8 mouse cellular contexts compared by ENCODE assay signal in genomic region chr14:76505439-76506220, GRCm38 (mm10). TPM values are rescaled to one million over a fixed set of nuclear protein-coding genes. Genes with fewer than 3 reads are reported as not detected.
DNase-seq lines count a peak whose midpoint lies in the region; ATAC-seq and TF ChIP-seq lines count a peak whose summit lies in the region.

No protein-coding gene starts in this region.

- no peak; the same call in 1 of the 2 replicates for TF ChIP-seq RAD21 in MEL (IDR thresholded peaks at IDR 0.05; ENCODE audit: low read depth, low read length)

- under 1% methylated on average over 31 of the region's 31 CpGs for WGBS in forebrain, embryonic 16.5 days
- under 1% methylated on average over 31 of the region's 31 CpGs for WGBS in lung, embryonic 15.5 days

- TF ChIP-seq CTCF in MEL (IDR thresholded peaks at IDR 0.05 in 2 of 3, conservative IDR thresholded peaks at IDR 0.05 in 1 of 3; ENCODE audit: control insufficient read depth in 1 of 3, insufficient read depth in 1 of 3, low read depth in 2 of 3, low read length in 3 of 3, poor library complexity in 1 of 3, severe bottlenecking in 1 of 3), result no peak

- peak; percentile 83 for DNase-seq in MEL (ENCODE audit: low read depth, low spot score)
- peak; percentile 91 to 93 for DNase-seq in cerebellum, adult 18-20 months
- peak; percentile 84 to 86 for DNase-seq in heart, postnatal 36 days
- DNase-seq in layer of hippocampus, adult 8-10 months (ENCODE audit: low spot score in 2 of 2), result peak; percentile 77 to 81
- peak; percentile 65 for DNase-seq in ovary, postnatal 10 days (ENCODE audit: low spot score)
- DNase-seq in thymus, postnatal 0 days (ENCODE audit: low spot score), result peak; percentile 79

- peaks cover 0 to 4% of the 10 kb centered on the region in 2 experiments; a peak in 2 of 4 replicates for H3K36me3 ChIP-seq in MEL (ENCODE audit: control insufficient read depth in 1 of 2, insufficient read depth in 2 of 2, low read length in 2 of 2)
- H3K36me3 ChIP-seq in forebrain, embryonic 16.5 days (ENCODE audit: control insufficient read depth, insufficient read depth), result peaks cover 4% of the 10 kb centered on the region
- peaks cover 26% of the 10 kb centered on the region for H3K36me3 ChIP-seq in lung, embryonic 15.5 days

- no peaks in the 10 kb centered on the region; the same call in 1 of the 2 replicates for H3K79me2 ChIP-seq in MEL (ENCODE audit: control insufficient read depth, insufficient read depth, low read length, poor library complexity)

- peak overlapping the region; percentile 5; the same call in 1 of the 2 replicates for H3K27ac ChIP-seq in MEL (ENCODE audit: control insufficient read depth, low read depth, low read length)
- peak overlapping the region; percentile 99 for H3K27ac ChIP-seq in forebrain, embryonic 16.5 days (ENCODE audit: low read length)
- peak overlapping the region; percentile 99 for H3K27ac ChIP-seq in lung, embryonic 15.5 days

- H3K4me2 ChIP-seq in forebrain, embryonic 16.5 days (ENCODE audit: low read length), result peak overlapping the region; percentile 89
- H3K4me2 ChIP-seq in lung, embryonic 15.5 days, result peak overlapping the region; percentile 77

- peak overlapping the region; percentile 66 for H3K9ac ChIP-seq in MEL (ENCODE audit: control insufficient read depth, low read depth, low read length, poor library complexity, severe bottlenecking)
- peak overlapping the region; percentile 92 for H3K9ac ChIP-seq in forebrain, embryonic 16.5 days (replicated peaks; ENCODE audit: low read depth, low read length)
- H3K9ac ChIP-seq in lung, embryonic 15.5 days, result peak overlapping the region; percentile 80

- TF ChIP-seq POLR2A in MEL (IDR thresholded peaks at IDR 0.05; ENCODE audit: control insufficient read depth in 1 of 2, insufficient read depth in 1 of 2, low read depth in 1 of 2, low read length in 2 of 2, poor library complexity in 1 of 2), result peak in 1 of 2 experiments; percentile 28; a peak in 1 of 4 replicates

- peak; percentile 73 for ATAC-seq in forebrain, embryonic 16.5 days
- peak; percentile 85 for ATAC-seq in lung, embryonic 15.5 days (ENCODE audit: borderline replicate concordance, extremely low read depth, low FRiP score, low TSS enrichment)

- no peaks in the 10 kb centered on the region for H3K9me3 ChIP-seq in MEL (replicated peaks; ENCODE audit: insufficient read depth, low read length)
- H3K9me3 ChIP-seq in forebrain, embryonic 16.5 days (ENCODE audit: control insufficient read depth, low read length), result no peaks in the 10 kb centered on the region
- H3K9me3 ChIP-seq in lung, embryonic 15.5 days, result no peaks in the 10 kb centered on the region

- H3K4me3 ChIP-seq in MEL (ENCODE audit: control insufficient read depth in 1 of 2, insufficient read depth in 1 of 2, low read depth in 2 of 2, low read length in 2 of 2), result peak overlapping the region; percentile 60 to 89
- H3K4me3 ChIP-seq in forebrain, embryonic 16.5 days (replicated peaks; ENCODE audit: low read length), result peak overlapping the region; percentile 69
- peak overlapping the region; percentile 64 for H3K4me3 ChIP-seq in lung, embryonic 15.5 days

- intact Hi-C loops in heart, postnatal 36 days (cut with DNase I), result loop anchor here (2.0 to 5.0 kb wide), 6 partner anchors 112 to 313 kb away; no protein-coding TSS in a partner anchor

- H3K27me3 ChIP-seq in MEL (ENCODE audit: control insufficient read depth in 1 of 2, insufficient read depth in 2 of 2, low read length in 2 of 2), result 0 out of 4 replicates have a peak, but pooled peaks cover 0 to 1% of the 10 kb centered on the region in 2 experiments
- no peaks in the 10 kb centered on the region for H3K27me3 ChIP-seq in forebrain, embryonic 16.5 days (replicated peaks; ENCODE audit: control insufficient read depth, insufficient read depth, low read length)
- H3K27me3 ChIP-seq in lung, embryonic 15.5 days, result no peaks in the 10 kb centered on the region

- H3K4me1 ChIP-seq in MEL (ENCODE audit: control insufficient read depth in 1 of 2, insufficient read depth in 2 of 2, low read length in 2 of 2), result peaks cover 0 to 12% of the 10 kb centered on the region in 2 experiments; a peak in 2 of 4 replicates
- peaks cover 25% of the 10 kb centered on the region for H3K4me1 ChIP-seq in forebrain, embryonic 16.5 days (replicated peaks; ENCODE audit: control insufficient read depth, insufficient read depth, low read length)
- H3K4me1 ChIP-seq in lung, embryonic 15.5 days, result peaks cover 18% of the 10 kb centered on the region

- no peak; a peak in 1 of 4 replicates for TF ChIP-seq EP300 in MEL (IDR thresholded peaks at IDR 0.05; ENCODE audit: low read depth in 1 of 2, low read length in 2 of 2)

TF ChIP-seq in MEL, 35 proteins besides CTCF, POLR2A, EP300 and RAD21:
- TF ChIP-seq RCOR1 (IDR thresholded peaks at IDR 0.05; ENCODE audit: low read depth, low read length), result no peak
- TF ChIP-seq MYB (IDR thresholded peaks at IDR 0.05; ENCODE audit: low read depth, low read length), result no peak
- TF ChIP-seq NRF1 (IDR thresholded peaks at IDR 0.05; ENCODE audit: insufficient read depth, low read depth, low read length, poor library complexity, severe bottlenecking), result no peak
- no peak for TF ChIP-seq USF1 (IDR thresholded peaks at IDR 0.05; ENCODE audit: low read depth, low read length)
- no peak for TF ChIP-seq CHD1 (IDR thresholded peaks at IDR 0.05; ENCODE audit: low read depth, low read length)
- no peak for TF ChIP-seq MAFK (IDR thresholded peaks at IDR 0.05; ENCODE audit: borderline replicate concordance, low read depth, low read length)
- TF ChIP-seq POLR2AphosphoS5 (IDR thresholded peaks at IDR 0.05; ENCODE audit: borderline replicate concordance, low read depth, low read length), result no peak
- TF ChIP-seq JUND (IDR thresholded peaks at IDR 0.05; ENCODE audit: low read depth, low read length), result no peak
- TF ChIP-seq ZNF384 (IDR thresholded peaks at IDR 0.05; ENCODE audit: low read depth, low read length), result no peak
- no peak for TF ChIP-seq SMC3 (IDR thresholded peaks at IDR 0.05; ENCODE audit: low read depth, low read length)
- no peak for TF ChIP-seq ELF1 (IDR thresholded peaks at IDR 0.05; ENCODE audit: low read depth, low read length)
- peak; percentile 94 for TF ChIP-seq MEF2A (IDR thresholded peaks at IDR 0.05; ENCODE audit: extremely low read depth, insufficient replicate concordance, low read depth, low read length, poor library complexity, severe bottlenecking)
- no peak for TF ChIP-seq GATA1 (IDR thresholded peaks at IDR 0.05; ENCODE audit: low read depth, low read length)
- TF ChIP-seq BHLHE40 (IDR thresholded peaks at IDR 0.05; ENCODE audit: borderline replicate concordance, low read depth, low read length), result peak; percentile 23; the same call in 1 of the 2 replicates
- no peak for TF ChIP-seq MAX (IDR thresholded peaks at IDR 0.05; ENCODE audit: low read length)
- peak; percentile 70; the same call in 1 of the 2 replicates for TF ChIP-seq ETS1 (IDR thresholded peaks at IDR 0.05; ENCODE audit: low read depth, low read length)
- TF ChIP-seq KAT2A (conservative IDR thresholded peaks at IDR 0.05; ENCODE audit: low read depth, low read length), result no peak
- no peak for TF ChIP-seq E2F4 (IDR thresholded peaks at IDR 0.05; ENCODE audit: borderline replicate concordance, low read depth, low read length)
- no peak for TF ChIP-seq POLR2AphosphoS2 (IDR thresholded peaks at IDR 0.05; ENCODE audit: low read length)
- no peak for TF ChIP-seq MYC (IDR thresholded peaks at IDR 0.05; ENCODE audit: low read depth, low read length)
- TF ChIP-seq ZC3H11A (IDR thresholded peaks at IDR 0.05; ENCODE audit: low read depth, low read length), result no peak
- no peak for TF ChIP-seq MXI1 (IDR thresholded peaks at IDR 0.05; ENCODE audit: low read depth, low read length)
- TF ChIP-seq GABPA (IDR thresholded peaks at IDR 0.05; ENCODE audit: low read depth, low read length), result no peak
- peak; percentile 93 for TF ChIP-seq MAZ (IDR thresholded peaks at IDR 0.05; ENCODE audit: low read depth, low read length)
- TF ChIP-seq ZMIZ1 (IDR thresholded peaks at IDR 0.05; ENCODE audit: low read depth, low read length), result no peak
- no peak for TF ChIP-seq ZKSCAN1 (IDR thresholded peaks at IDR 0.05; ENCODE audit: low read depth, low read length)
- no peak for TF ChIP-seq USF2 (IDR thresholded peaks at IDR 0.05; ENCODE audit: borderline replicate concordance in 1 of 2, insufficient read depth in 1 of 2, low read depth in 1 of 2, low read length in 2 of 2)
- no peak for TF ChIP-seq UBTF (IDR thresholded peaks at IDR 0.05; ENCODE audit: borderline replicate concordance, insufficient read depth, low read depth, low read length)
- TF ChIP-seq CHD2 (IDR thresholded peaks at IDR 0.05; ENCODE audit: low read length), result peak; percentile 54
- TF ChIP-seq TAL1 (IDR thresholded peaks at IDR 0.05; ENCODE audit: low read length), result no peak
- no peak for TF ChIP-seq TBP (IDR thresholded peaks at IDR 0.05; ENCODE audit: low read depth, low read length)
- TF ChIP-seq SIN3A (IDR thresholded peaks at IDR 0.05; ENCODE audit: low read length), result peak; percentile 46; the same call in 1 of the 2 replicates
- no peak; the same call in 1 of the 2 replicates for TF ChIP-seq HCFC1 (IDR thresholded peaks at IDR 0.05; ENCODE audit: low read depth, low read length)
- TF ChIP-seq NELFE (IDR thresholded peaks at IDR 0.05; ENCODE audit: low read depth, low read length), result no peak
- TF ChIP-seq TCF12 (IDR thresholded peaks at IDR 0.05; ENCODE audit: low read depth, low read length), result 0 out of 2 replicates have a peak, but pooled peaks have one; percentile 15

RNA-seq across cellular contexts. Expression of gene Serp2, which starts 51.1 kb away (rescaled TPM):
- total RNA-seq in MEL (2012; rRNA removed), result 0.26 and 0.42 TPM in 2 replicates
- polyA plus RNA-seq in MEL (2012; ENCODE audit: insufficient read depth in 1 of 2, insufficient read length in 2 of 2, low read depth in 1 of 2, low replicate concordance in 2 of 2, missing spikeins in 1 of 2), result under 1 TPM in 1 of 2 experiments, not detected in 1; 0.56 TPM
- 124 and 163 TPM in 2 replicates for polyA plus RNA-seq in forebrain, embryonic 16.5 days (2015; fragmentation: Nextera tagmentation; extraction: Ambion mirVana)
- under 1 TPM; 0.64 to 0.92 TPM for total RNA-seq in heart, postnatal 36 days (2021)
- total RNA-seq in layer of hippocampus, adult 8-10 months (2022), result 100 to 1,000 TPM; 112 to 138 (median 129) TPM
- polyA plus RNA-seq in lung, embryonic 15.5 days (2015; fragmentation: Nextera tagmentation; extraction: Ambion mirVana), result 5.3 TPM in 2 replicates
- 5.8 and 6.6 TPM in 2 replicates for polyA plus RNA-seq in thymus, postnatal 0 days (2015; fragmentation: Nextera tagmentation; extraction: Ambion mirVana)

Comparison
In these comparisons a context has a peak if more than half of its experiments do, and no peak if none do; other contexts are left out.
1. Peak in every context shown above with its lines: DNase-seq, ATAC-seq, H3K4me3 ChIP-seq and H3K27ac ChIP-seq.
2. H3K27ac ChIP-seq: peak in every context shown above with its lines; median percentile 99 in forebrain, embryonic 16.5 days; 99 in lung, embryonic 15.5 days; 5 in MEL.
3. RNA of gene Serp2, which starts 51.1 kb away (polyA plus RNA-seq): 124 to 163 TPM in forebrain, embryonic 16.5 days; 5.8 to 6.6 TPM in thymus, postnatal 0 days, 5.3 TPM in lung, embryonic 15.5 days and 0.56 TPM in MEL; every median in the first group is over 10 times any median in the second.